Mouse (Mus musculus): ENCODE results near the gene Ipo7. TPM values are rescaled to one million over a fixed set of nuclear protein-coding genes. Genes with fewer than 3 reads are reported as not detected.

The Ipo7 gene
- polyA plus RNA-seq, 1 experiment, result 25.6 TPM

- Histone ChIP-seq H3K36me3 (ENCODE audit: control insufficient read depth, insufficient read depth, low read length) (no peaks in the 10 kb centered on the region), H3K27me3 (ENCODE audit: control insufficient read depth, insufficient read depth, low read length) (no peaks in the 10 kb centered on the region), H3K4me3 (ENCODE audit: control insufficient read depth, insufficient read depth, low read length) (no peak overlapping the region), H3K27ac (ENCODE audit: control insufficient read depth, insufficient read depth, low read length) (no peak overlapping the region), H3K4me1 (replicated peaks; ENCODE audit: control insufficient read depth, insufficient read depth, low read length) (no peaks in the 10 kb centered on the region)
- 79% methylated on average over 20 of the region's 20 CpGs for WGBS
- no peak for TF ChIP-seq CTCF (IDR thresholded peaks at IDR 0.05; ENCODE audit: borderline replicate concordance, control insufficient read depth, extremely low read depth, insufficient read depth, low read length, poor library complexity)
- TF ChIP-seq POLR2A (IDR thresholded peaks at IDR 0.05; ENCODE audit: control insufficient read depth, extremely low read depth, insufficient read depth, low read length, poor library complexity), result no peak
- DNase-seq, result no peak
Measured at GRCm38 (mm10) chr7:110002968-110003367, 15.1 kb upstream of the Ipo7 start.

GRCm38 (mm10) chr7:110005976-110006375 lies 12.1 kb upstream of the Ipo7 start:
- no peak for TF ChIP-seq CTCF (IDR thresholded peaks at IDR 0.05; ENCODE audit: borderline replicate concordance, control insufficient read depth, extremely low read depth, insufficient read depth, low read length, poor library complexity)
- TF ChIP-seq POLR2A (IDR thresholded peaks at IDR 0.05; ENCODE audit: control insufficient read depth, extremely low read depth, insufficient read depth, low read length, poor library complexity), result no peak
- H3K36me3 ChIP-seq (ENCODE audit: control insufficient read depth, insufficient read depth, low read length), result no peaks in the 10 kb centered on the region
- no peak for DNase-seq
- H3K27ac ChIP-seq (ENCODE audit: control insufficient read depth, insufficient read depth, low read length), result no peak overlapping the region
- no peaks in the 10 kb centered on the region for H3K4me1 ChIP-seq (replicated peaks; ENCODE audit: control insufficient read depth, insufficient read depth, low read length)
- H3K4me3 ChIP-seq (ENCODE audit: control insufficient read depth, insufficient read depth, low read length), result no peak overlapping the region
- no peaks in the 10 kb centered on the region for H3K27me3 ChIP-seq (ENCODE audit: control insufficient read depth, insufficient read depth, low read length)

- no peak overlapping the region for H3K27ac ChIP-seq (ENCODE audit: control insufficient read depth, insufficient read depth, low read length)
- no peaks in the 10 kb centered on the region for H3K27me3 ChIP-seq (ENCODE audit: control insufficient read depth, insufficient read depth, low read length)
- no peak for TF ChIP-seq POLR2A (IDR thresholded peaks at IDR 0.05; ENCODE audit: control insufficient read depth, extremely low read depth, insufficient read depth, low read length, poor library complexity)
- no peak for TF ChIP-seq CTCF (IDR thresholded peaks at IDR 0.05; ENCODE audit: borderline replicate concordance, control insufficient read depth, extremely low read depth, insufficient read depth, low read length, poor library complexity)
- H3K36me3 ChIP-seq (ENCODE audit: control insufficient read depth, insufficient read depth, low read length), result no peaks in the 10 kb centered on the region
- H3K4me3 ChIP-seq (ENCODE audit: control insufficient read depth, insufficient read depth, low read length), result no peak overlapping the region
- H3K4me1 ChIP-seq (replicated peaks; ENCODE audit: control insufficient read depth, insufficient read depth, low read length), result no peaks in the 10 kb centered on the region
- DNase-seq, result no peak
- 84% methylated on average over 5 of the region's 5 CpGs for WGBS
Measured at GRCm38 (mm10) chr7:110006471-110007195, 11.4 kb upstream of the Ipo7 start.

- Histone ChIP-seq H3K4me1 (replicated peaks; ENCODE audit: control insufficient read depth, insufficient read depth, low read length) (no peaks in the 10 kb centered on the region), H3K4me3 (ENCODE audit: control insufficient read depth, insufficient read depth, low read length) (no peak overlapping the region), H3K36me3 (ENCODE audit: control insufficient read depth, insufficient read depth, low read length) (no peaks in the 10 kb centered on the region), H3K27me3 (ENCODE audit: control insufficient read depth, insufficient read depth, low read length) (no peaks in the 10 kb centered on the region), H3K27ac (ENCODE audit: control insufficient read depth, insufficient read depth, low read length) (no peak overlapping the region)
- no peak for TF ChIP-seq POLR2A (IDR thresholded peaks at IDR 0.05; ENCODE audit: control insufficient read depth, extremely low read depth, insufficient read depth, low read length, poor library complexity)
- TF ChIP-seq CTCF (IDR thresholded peaks at IDR 0.05; ENCODE audit: borderline replicate concordance, control insufficient read depth, extremely low read depth, insufficient read depth, low read length, poor library complexity), result no peak
- WGBS, result 90% methylated on average over 1 of the region's 1 CpGs
- no peak for DNase-seq
Measured at GRCm38 (mm10) chr7:110008513-110008912, 9.6 kb upstream of the Ipo7 start.

- no peak for DNase-seq
- Histone ChIP-seq H3K27me3 (ENCODE audit: control insufficient read depth, insufficient read depth, low read length) (no peaks in the 10 kb centered on the region), H3K36me3 (ENCODE audit: control insufficient read depth, insufficient read depth, low read length) (no peaks in the 10 kb centered on the region), H3K27ac (ENCODE audit: control insufficient read depth, insufficient read depth, low read length) (no peak overlapping the region), H3K4me3 (ENCODE audit: control insufficient read depth, insufficient read depth, low read length) (no peak overlapping the region), H3K4me1 (replicated peaks; ENCODE audit: control insufficient read depth, insufficient read depth, low read length) (no peaks in the 10 kb centered on the region)
- TF ChIP-seq POLR2A (IDR thresholded peaks at IDR 0.05; ENCODE audit: control insufficient read depth, extremely low read depth, insufficient read depth, low read length, poor library complexity) (no peak), CTCF (IDR thresholded peaks at IDR 0.05; ENCODE audit: borderline replicate concordance, control insufficient read depth, extremely low read depth, insufficient read depth, low read length, poor library complexity) (no peak)
- WGBS, result 94% methylated on average over 6 of the region's 6 CpGs
Measured at GRCm38 (mm10) chr7:110009084-110009483, 9.0 kb upstream of the Ipo7 start.

- no peak overlapping the region for H3K4me3 ChIP-seq (ENCODE audit: control insufficient read depth, insufficient read depth, low read length)
- H3K27me3 ChIP-seq (ENCODE audit: control insufficient read depth, insufficient read depth, low read length), result no peaks in the 10 kb centered on the region
- no peaks in the 10 kb centered on the region for H3K36me3 ChIP-seq (ENCODE audit: control insufficient read depth, insufficient read depth, low read length)
- TF ChIP-seq POLR2A (IDR thresholded peaks at IDR 0.05; ENCODE audit: control insufficient read depth, extremely low read depth, insufficient read depth, low read length, poor library complexity) (no peak), CTCF (IDR thresholded peaks at IDR 0.05; ENCODE audit: borderline replicate concordance, control insufficient read depth, extremely low read depth, insufficient read depth, low read length, poor library complexity) (no peak)
- 88% methylated on average over 1 of the region's 1 CpGs for WGBS
- DNase-seq, result no peak
- no peak overlapping the region for H3K27ac ChIP-seq (ENCODE audit: control insufficient read depth, insufficient read depth, low read length)
- no peaks in the 10 kb centered on the region for H3K4me1 ChIP-seq (replicated peaks; ENCODE audit: control insufficient read depth, insufficient read depth, low read length)
Measured at GRCm38 (mm10) chr7:110011417-110011816, 6.7 kb upstream of the Ipo7 start.

GRCm38 (mm10) chr7:110014272-110014671 lies 3.8 kb upstream of the Ipo7 start:
- Histone ChIP-seq H3K27ac (ENCODE audit: control insufficient read depth, insufficient read depth, low read length) (no peak overlapping the region), H3K4me1 (replicated peaks; ENCODE audit: control insufficient read depth, insufficient read depth, low read length) (peaks cover 5% of the 10 kb centered on the region), H3K4me3 (ENCODE audit: control insufficient read depth, insufficient read depth, low read length) (no peak overlapping the region), H3K27me3 (ENCODE audit: control insufficient read depth, insufficient read depth, low read length) (no peaks in the 10 kb centered on the region), H3K36me3 (ENCODE audit: control insufficient read depth, insufficient read depth, low read length) (no peaks in the 10 kb centered on the region)
- no peak for DNase-seq
- no peak for TF ChIP-seq CTCF (IDR thresholded peaks at IDR 0.05; ENCODE audit: borderline replicate concordance, control insufficient read depth, extremely low read depth, insufficient read depth, low read length, poor library complexity)
- no peak for TF ChIP-seq POLR2A (IDR thresholded peaks at IDR 0.05; ENCODE audit: control insufficient read depth, extremely low read depth, insufficient read depth, low read length, poor library complexity)
- 84% methylated on average over 5 of the region's 5 CpGs for WGBS
